Mouse (Mus musculus): ENCODE measurements around the gene Med13l. TPM values are rescaled to one million over a fixed set of nuclear protein-coding genes. Genes with fewer than 3 reads are reported as not detected.

Gene Med13l
- total and polyA plus RNA-seq, 2 experiments from 2014 or later = 10.5 to 29.5 TPM

GRCm38 (mm10) chr5:118757396-118758301 lies 197.2 kb downstream of the Med13l start:
- TF ChIP-seq CTCF (IDR thresholded peaks at IDR 0.05) = peak; percentile 30; the same call in 1 of the 2 replicates
- Histone ChIP-seq H3K9ac (replicated peaks; ENCODE audit: low read length, poor library complexity, severe bottlenecking) (no peak overlapping the region), H3K4me2 (ENCODE audit: low read depth, low read length, poor library complexity, severe bottlenecking) (no peak overlapping the region), H3K27ac (ENCODE audit: low read depth, low read length) (no peak overlapping the region), H3K9me3 (ENCODE audit: low read length) (no peaks in the 10 kb centered on the region), H3K36me3 (ENCODE audit: insufficient read depth, low read length) (peaks cover 76% of the 10 kb centered on the region), H3K4me1 (ENCODE audit: insufficient read depth, low read length) (no peaks in the 10 kb centered on the region), H3K4me3 (ENCODE audit: low read depth, low read length) (no peak overlapping the region), H3K27me3 (ENCODE audit: insufficient read depth, low read length) (no peaks in the 10 kb centered on the region)
- WGBS = 65% methylated on average over 17 of the region's 17 CpGs
- DNase-seq (ENCODE audit: low spot score) (no peak), ATAC-seq (ENCODE audit: low FRiP score) (no peak)

GRCm38 (mm10) chr5:118760986-118761385 lies 200.5 kb downstream of the Med13l start:
- no peak overlapping the region for H3K4me3 ChIP-seq (ENCODE audit: low read depth, low read length)
- no peaks in the 10 kb centered on the region for H3K9me3 ChIP-seq (ENCODE audit: low read length)
- no peak overlapping the region for H3K4me2 ChIP-seq (ENCODE audit: low read depth, low read length, poor library complexity, severe bottlenecking)
- no peak for ATAC-seq (ENCODE audit: low FRiP score)
- H3K4me1 ChIP-seq (ENCODE audit: insufficient read depth, low read length) = no peaks in the 10 kb centered on the region
- TF ChIP-seq CTCF (IDR thresholded peaks at IDR 0.05) = no peak
- no peak for DNase-seq (ENCODE audit: low spot score)
- H3K27ac ChIP-seq (ENCODE audit: low read depth, low read length) = no peak overlapping the region
- H3K27me3 ChIP-seq (ENCODE audit: insufficient read depth, low read length) = no peaks in the 10 kb centered on the region
- 92% methylated on average over 10 of the region's 10 CpGs for WGBS
- H3K9ac ChIP-seq (replicated peaks; ENCODE audit: low read length, poor library complexity, severe bottlenecking) = no peak overlapping the region
- H3K36me3 ChIP-seq (ENCODE audit: insufficient read depth, low read length) = peaks cover 66% of the 10 kb centered on the region

GRCm38 (mm10) chr5:118762499-118763185 lies 202.2 kb downstream of the Med13l start:
- H3K36me3 ChIP-seq (ENCODE audit: insufficient read depth, low read length) = peaks cover 54% of the 10 kb centered on the region
- no peak for ATAC-seq (ENCODE audit: low FRiP score)

GRCm38 (mm10) chr5:118763353-118763752 lies 202.9 kb downstream of the Med13l start:
- Histone ChIP-seq H3K9ac (replicated peaks; ENCODE audit: low read length, poor library complexity, severe bottlenecking) (no peak overlapping the region), H3K9me3 (ENCODE audit: low read length) (no peaks in the 10 kb centered on the region), H3K4me1 (ENCODE audit: insufficient read depth, low read length) (no peaks in the 10 kb centered on the region), H3K4me2 (ENCODE audit: low read depth, low read length, poor library complexity, severe bottlenecking) (no peak overlapping the region), H3K36me3 (ENCODE audit: insufficient read depth, low read length) (peaks cover 49% of the 10 kb centered on the region), H3K27ac (ENCODE audit: low read depth, low read length) (no peak overlapping the region), H3K27me3 (ENCODE audit: insufficient read depth, low read length) (no peaks in the 10 kb centered on the region), H3K4me3 (ENCODE audit: low read depth, low read length) (no peak overlapping the region)
- DNase-seq (ENCODE audit: low spot score) (peak; percentile 56), ATAC-seq (ENCODE audit: low FRiP score) (0 out of 2 replicates have a peak, but pooled peaks have one; percentile 52)
- 54% methylated on average over 5 of the region's 5 CpGs for WGBS
- peak; percentile 70 for TF ChIP-seq CTCF (IDR thresholded peaks at IDR 0.05)

More at GRCm38 (mm10) chr5:118762499-118763185, 202.2 kb downstream of the Med13l start:
- no peak overlapping the region for H3K4me3 ChIP-seq (ENCODE audit: low read depth, low read length)
- no peak overlapping the region for H3K27ac ChIP-seq (ENCODE audit: low read depth, low read length)
- no peak for DNase-seq (ENCODE audit: low spot score)
- no peaks in the 10 kb centered on the region for H3K4me1 ChIP-seq (ENCODE audit: insufficient read depth, low read length)
- TF ChIP-seq CTCF (IDR thresholded peaks at IDR 0.05) = no peak
- H3K27me3 ChIP-seq (ENCODE audit: insufficient read depth, low read length) = no peaks in the 10 kb centered on the region
- WGBS = 89% methylated on average over 18 of the region's 18 CpGs
- no peak overlapping the region for H3K9ac ChIP-seq (replicated peaks; ENCODE audit: low read length, poor library complexity, severe bottlenecking)
- H3K9me3 ChIP-seq (ENCODE audit: low read length) = no peaks in the 10 kb centered on the region
- no peak overlapping the region for H3K4me2 ChIP-seq (ENCODE audit: low read depth, low read length, poor library complexity, severe bottlenecking)

- no peak for ATAC-seq (ENCODE audit: low FRiP score)
- H3K27ac ChIP-seq (ENCODE audit: low read depth, low read length) = no peak overlapping the region
- no peak overlapping the region for H3K4me3 ChIP-seq (ENCODE audit: low read depth, low read length)
- no peak overlapping the region for H3K4me2 ChIP-seq (ENCODE audit: low read depth, low read length, poor library complexity, severe bottlenecking)
- H3K36me3 ChIP-seq (ENCODE audit: insufficient read depth, low read length) = no peaks in the 10 kb centered on the region
- H3K9me3 ChIP-seq (ENCODE audit: low read length) = no peaks in the 10 kb centered on the region
- 39% methylated on average over 6 of the region's 6 CpGs for WGBS
- no peak overlapping the region for H3K9ac ChIP-seq (replicated peaks; ENCODE audit: low read length, poor library complexity, severe bottlenecking)
- peak; percentile 22 for DNase-seq (ENCODE audit: low spot score)
- no peaks in the 10 kb centered on the region for H3K4me1 ChIP-seq (ENCODE audit: insufficient read depth, low read length)
- no peaks in the 10 kb centered on the region for H3K27me3 ChIP-seq (ENCODE audit: insufficient read depth, low read length)
- no peak for TF ChIP-seq CTCF (IDR thresholded peaks at IDR 0.05)
These were observed 208.7 kb downstream of the Med13l start for GRCm38 (mm10) chr5:118769143-118769542.

GRCm38 (mm10) chr5:118773866-118774265 lies 213.4 kb downstream of the Med13l start:
- peak; percentile 82 for DNase-seq (ENCODE audit: low spot score)
- Histone ChIP-seq H3K9me3 (ENCODE audit: low read length) (no peaks in the 10 kb centered on the region), H3K27me3 (ENCODE audit: insufficient read depth, low read length) (no peaks in the 10 kb centered on the region), H3K36me3 (ENCODE audit: insufficient read depth, low read length) (no peaks in the 10 kb centered on the region), H3K4me3 (ENCODE audit: low read depth, low read length) (no peak overlapping the region), H3K4me1 (ENCODE audit: insufficient read depth, low read length) (no peaks in the 10 kb centered on the region), H3K9ac (replicated peaks; ENCODE audit: low read length, poor library complexity, severe bottlenecking) (no peak overlapping the region), H3K4me2 (ENCODE audit: low read depth, low read length, poor library complexity, severe bottlenecking) (no peak overlapping the region), H3K27ac (ENCODE audit: low read depth, low read length) (no peak overlapping the region)
- no peak for ATAC-seq (ENCODE audit: low FRiP score)
- peak; percentile 98 for TF ChIP-seq CTCF (IDR thresholded peaks at IDR 0.05)
- 34% methylated on average over 3 of the region's 3 CpGs for WGBS

Measured in midbrain, postnatal 0 days (tissue).